Mouse (Mus musculus): ENCODE measurements around the gene Fam50b. TPM values are rescaled to one million over a fixed set of nuclear protein-coding genes. Genes with fewer than 3 reads are reported as not detected.

The Fam50b gene
- polyA plus RNA-seq, 1 experiment from 2014 or later, result 0.28 TPM

DNA sequence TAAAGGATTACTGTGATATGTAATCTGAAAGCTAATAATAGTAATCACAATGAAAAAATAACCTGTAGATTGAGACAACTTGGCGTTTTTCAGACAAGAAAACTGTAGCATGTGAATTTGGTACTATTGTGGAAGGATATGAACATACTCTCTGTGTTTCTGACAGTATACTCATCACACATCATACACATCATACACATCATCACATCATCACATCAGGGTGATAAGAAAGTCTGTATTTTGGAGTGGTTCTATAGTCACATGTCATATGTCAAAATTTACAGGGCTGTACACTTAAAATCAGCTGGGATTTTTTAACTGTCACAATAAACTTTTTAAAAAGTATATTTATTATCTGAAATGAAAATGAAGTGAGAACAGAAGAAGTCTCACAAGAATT lies 30.9 kb upstream of the Fam50b start:
- Histone ChIP-seq H3K4me1 (ENCODE audit: control insufficient read depth, insufficient read depth, low read length) (no peaks in the 10 kb centered on the region), H3K27ac (replicated peaks; ENCODE audit: low read depth, low read length) (no peak overlapping the region), H3K9ac (ENCODE audit: low read depth, low read length) (no peak overlapping the region), H3K4me2 (ENCODE audit: low read depth, low read length) (no peak overlapping the region), H3K36me3 (ENCODE audit: control insufficient read depth, insufficient read depth, low read length) (no peaks in the 10 kb centered on the region), H3K4me3 (ENCODE audit: low read depth, low read length) (no peak overlapping the region), H3K9me3 (ENCODE audit: control insufficient read depth, low read length) (no peaks in the 10 kb centered on the region), H3K27me3 (replicated peaks; ENCODE audit: control insufficient read depth, insufficient read depth, low read length) (no peaks in the 10 kb centered on the region)
- 79% methylated on average over 1 of the region's 1 CpGs for WGBS
- DNase-seq (ENCODE audit: low spot score), result no peak
- ATAC-seq (ENCODE audit: low read depth), result no peak

DNA sequence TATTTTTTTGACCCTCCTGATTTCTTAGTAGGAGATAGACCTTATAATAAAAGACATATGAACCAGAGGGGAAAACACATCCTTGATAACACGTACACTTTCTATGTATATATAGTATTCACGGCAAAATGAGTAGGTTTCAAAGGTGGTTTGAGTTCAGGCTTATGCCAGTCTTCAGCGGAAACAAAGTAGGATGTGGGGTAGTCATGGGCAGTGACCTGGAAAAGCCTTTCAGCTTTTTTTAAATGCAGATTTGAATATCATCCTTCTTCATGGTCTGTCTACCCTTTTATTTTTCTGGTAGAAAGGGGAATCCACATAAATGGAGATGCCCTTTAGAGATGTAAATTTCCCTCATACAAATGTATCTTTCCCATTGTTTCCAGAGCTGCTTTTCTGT lies 29.8 kb upstream of the Fam50b start:
- Histone ChIP-seq H3K4me1 (ENCODE audit: control insufficient read depth, insufficient read depth, low read length) (0 out of 2 replicates have a peak, but pooled peaks cover 5% of the 10 kb centered on the region), H3K4me2 (ENCODE audit: low read depth, low read length) (no peak overlapping the region), H3K9ac (ENCODE audit: low read depth, low read length) (no peak overlapping the region), H3K36me3 (ENCODE audit: control insufficient read depth, insufficient read depth, low read length) (no peaks in the 10 kb centered on the region), H3K27me3 (replicated peaks; ENCODE audit: control insufficient read depth, insufficient read depth, low read length) (no peaks in the 10 kb centered on the region), H3K27ac (replicated peaks; ENCODE audit: low read depth, low read length) (no peak overlapping the region), H3K4me3 (ENCODE audit: low read depth, low read length) (no peak overlapping the region), H3K9me3 (ENCODE audit: control insufficient read depth, low read length) (no peaks in the 10 kb centered on the region)
- 84% methylated on average over 3 of the region's 3 CpGs for WGBS
- DNase-seq (ENCODE audit: low spot score) (no peak), ATAC-seq (ENCODE audit: low read depth) (no peak)

DNA sequence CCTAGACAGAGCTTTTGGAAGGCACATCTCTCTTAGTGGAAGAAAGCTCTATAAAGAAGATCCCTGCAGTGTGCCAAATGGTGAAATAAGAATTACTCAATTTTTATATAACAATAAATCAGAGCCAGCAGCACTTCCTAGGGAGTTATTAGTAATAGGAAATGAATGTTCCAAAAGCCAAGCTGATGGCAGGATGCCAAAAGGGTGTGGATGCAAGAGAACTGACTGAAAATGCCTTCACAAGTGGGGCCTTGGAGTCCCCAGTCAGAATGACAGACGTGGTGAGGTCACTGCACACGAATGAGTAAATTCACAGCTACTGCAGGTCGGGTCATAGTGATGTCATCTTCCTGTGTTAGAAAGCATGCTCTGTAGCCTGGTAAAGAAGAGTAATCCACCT lies 25.7 kb upstream of the Fam50b start:
- H3K9me3 ChIP-seq (ENCODE audit: control insufficient read depth, low read length), result no peaks in the 10 kb centered on the region
- no peaks in the 10 kb centered on the region for H3K36me3 ChIP-seq (ENCODE audit: control insufficient read depth, insufficient read depth, low read length)
- no peak overlapping the region for H3K4me2 ChIP-seq (ENCODE audit: low read depth, low read length)
- H3K27ac ChIP-seq (replicated peaks; ENCODE audit: low read depth, low read length), result peak overlapping the region; percentile 41; the same call in 1 of the 2 replicates
- 36% methylated on average over 3 of the region's 3 CpGs for WGBS
- DNase-seq (ENCODE audit: low spot score) (peak; percentile 93), ATAC-seq (ENCODE audit: low read depth) (no peak)
- no peak overlapping the region for H3K4me3 ChIP-seq (ENCODE audit: low read depth, low read length)
- H3K4me1 ChIP-seq (ENCODE audit: control insufficient read depth, insufficient read depth, low read length), result 0 out of 2 replicates have a peak, but pooled peaks cover 5% of the 10 kb centered on the region
- H3K27me3 ChIP-seq (replicated peaks; ENCODE audit: control insufficient read depth, insufficient read depth, low read length), result no peaks in the 10 kb centered on the region
- no peak overlapping the region for H3K9ac ChIP-seq (ENCODE audit: low read depth, low read length)

DNA sequence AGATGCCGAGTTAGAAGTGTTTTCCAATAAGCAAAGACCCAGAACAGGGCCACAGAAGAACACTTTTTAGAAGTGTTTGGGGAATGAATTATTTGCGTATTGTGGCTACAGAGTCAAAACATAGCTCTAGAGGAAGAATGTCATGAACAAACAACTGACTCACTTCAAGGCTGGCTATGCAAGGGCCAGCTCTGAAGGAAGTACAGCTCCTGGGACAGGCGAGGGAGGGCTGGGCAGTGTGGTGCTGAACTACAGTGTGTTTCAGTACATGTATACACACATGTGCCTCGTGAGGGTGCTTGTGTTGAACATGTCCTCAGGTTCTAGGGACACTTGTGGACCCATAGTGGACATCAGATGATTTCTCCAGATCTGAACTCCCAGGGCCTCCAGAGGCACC lies 25.1 kb upstream of the Fam50b start:
- Histone ChIP-seq H3K9me3 (ENCODE audit: control insufficient read depth, low read length) (no peaks in the 10 kb centered on the region), H3K4me2 (ENCODE audit: low read depth, low read length) (no peak overlapping the region), H3K4me3 (ENCODE audit: low read depth, low read length) (no peak overlapping the region), H3K9ac (ENCODE audit: low read depth, low read length) (no peak overlapping the region), H3K27me3 (replicated peaks; ENCODE audit: control insufficient read depth, insufficient read depth, low read length) (no peaks in the 10 kb centered on the region), H3K36me3 (ENCODE audit: control insufficient read depth, insufficient read depth, low read length) (no peaks in the 10 kb centered on the region), H3K27ac (replicated peaks; ENCODE audit: low read depth, low read length) (peak overlapping the region; percentile 41; the same call in 1 of the 2 replicates), H3K4me1 (ENCODE audit: control insufficient read depth, insufficient read depth, low read length) (0 out of 2 replicates have a peak, but pooled peaks cover 5% of the 10 kb centered on the region)
- no peak for DNase-seq (ENCODE audit: low spot score)
- no peak for ATAC-seq (ENCODE audit: low read depth)
- 91% methylated on average over 4 of the region's 4 CpGs for WGBS

DNA sequence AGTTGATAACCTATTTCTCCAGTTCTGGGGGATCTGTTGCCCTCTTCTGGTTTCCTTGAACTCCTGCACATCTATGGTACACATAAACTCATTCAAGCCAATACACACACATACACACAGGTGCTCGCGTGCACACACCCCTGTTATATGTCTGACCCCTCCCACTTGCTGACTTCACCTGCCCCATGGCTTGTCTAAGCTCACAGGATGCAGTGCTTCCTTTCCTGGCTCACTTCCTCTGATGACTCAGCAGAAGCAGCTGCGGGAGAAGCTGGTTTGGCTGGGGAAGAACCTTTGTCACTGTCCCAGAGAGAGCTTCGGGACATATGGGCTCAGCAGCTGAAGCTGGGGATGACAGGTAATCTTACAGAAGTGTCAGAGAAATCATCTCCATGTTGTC lies 23.2 kb upstream of the Fam50b start:
- DNase-seq (ENCODE audit: low spot score) (no peak), ATAC-seq (ENCODE audit: low read depth) (no peak)
- Histone ChIP-seq H3K4me3 (ENCODE audit: low read depth, low read length) (no peak overlapping the region), H3K4me2 (ENCODE audit: low read depth, low read length) (no peak overlapping the region), H3K27ac (replicated peaks; ENCODE audit: low read depth, low read length) (no peak overlapping the region), H3K9me3 (ENCODE audit: control insufficient read depth, low read length) (no peaks in the 10 kb centered on the region), H3K36me3 (ENCODE audit: control insufficient read depth, insufficient read depth, low read length) (no peaks in the 10 kb centered on the region), H3K9ac (ENCODE audit: low read depth, low read length) (no peak overlapping the region), H3K4me1 (ENCODE audit: control insufficient read depth, insufficient read depth, low read length) (0 out of 2 replicates have a peak, but pooled peaks cover 5% of the 10 kb centered on the region), H3K27me3 (replicated peaks; ENCODE audit: control insufficient read depth, insufficient read depth, low read length) (no peaks in the 10 kb centered on the region)
- WGBS, result 80% methylated on average over 4 of the region's 4 CpGs

DNA sequence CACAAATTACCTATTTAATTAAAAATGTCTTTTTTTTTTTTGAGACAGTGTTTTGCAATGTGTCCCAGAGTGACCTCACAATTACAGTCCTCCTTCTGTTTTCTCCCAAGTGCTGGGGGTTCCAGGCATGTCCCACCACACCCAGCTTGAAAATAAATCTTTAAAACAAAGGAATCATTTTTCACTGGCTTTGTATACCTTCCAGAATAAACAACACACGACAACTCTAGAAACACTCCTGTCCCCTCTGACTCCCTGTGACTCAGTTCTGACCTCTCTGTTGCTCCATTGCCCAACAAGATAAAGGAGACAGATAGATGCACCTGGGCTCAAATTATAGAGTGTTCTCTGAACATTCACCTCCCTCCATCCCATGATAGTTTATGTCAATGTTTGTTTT lies 21.8 kb upstream of the Fam50b start:
- H3K27me3 ChIP-seq (replicated peaks; ENCODE audit: control insufficient read depth, insufficient read depth, low read length), result no peaks in the 10 kb centered on the region
- 0 out of 2 replicates have a peak, but pooled peaks cover 5% of the 10 kb centered on the region for H3K4me1 ChIP-seq (ENCODE audit: control insufficient read depth, insufficient read depth, low read length)
- no peak overlapping the region for H3K9ac ChIP-seq (ENCODE audit: low read depth, low read length)
- H3K9me3 ChIP-seq (ENCODE audit: control insufficient read depth, low read length), result no peaks in the 10 kb centered on the region
- no peak overlapping the region for H3K4me2 ChIP-seq (ENCODE audit: low read depth, low read length)
- 39% methylated on average over 1 of the region's 1 CpGs for WGBS
- DNase-seq (ENCODE audit: low spot score) (no peak), ATAC-seq (ENCODE audit: low read depth) (no peak)
- no peaks in the 10 kb centered on the region for H3K36me3 ChIP-seq (ENCODE audit: control insufficient read depth, insufficient read depth, low read length)
- H3K4me3 ChIP-seq (ENCODE audit: low read depth, low read length), result no peak overlapping the region
- no peak overlapping the region for H3K27ac ChIP-seq (replicated peaks; ENCODE audit: low read depth, low read length)

DNA sequence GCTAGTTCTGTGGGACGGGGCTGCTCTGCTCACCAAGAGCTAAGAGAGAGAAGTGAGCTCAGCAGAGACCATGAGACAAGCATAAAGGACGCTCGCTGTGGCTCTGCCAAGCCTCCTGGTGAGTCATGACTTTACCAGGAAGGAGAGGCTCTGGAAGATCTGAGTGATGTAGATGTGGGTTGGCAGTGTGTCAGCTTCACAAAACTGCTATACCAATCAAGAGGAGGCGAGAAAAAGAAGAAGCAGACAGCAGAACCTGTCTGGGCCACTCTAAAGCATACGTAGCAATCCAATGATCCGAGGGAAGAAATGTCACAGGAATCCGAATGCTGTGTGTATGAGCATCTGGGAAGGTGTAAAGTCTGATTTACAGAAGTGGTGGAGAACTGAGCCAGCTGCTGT lies 19.2 kb upstream of the Fam50b start:
- H3K4me3 ChIP-seq (ENCODE audit: low read depth, low read length), result no peak overlapping the region
- no peak for ATAC-seq (ENCODE audit: low read depth)
- H3K9ac ChIP-seq (ENCODE audit: low read depth, low read length), result no peak overlapping the region
- WGBS, result 63% methylated on average over 7 of the region's 7 CpGs
- no peaks in the 10 kb centered on the region for H3K4me1 ChIP-seq (ENCODE audit: control insufficient read depth, insufficient read depth, low read length)
- no peak overlapping the region for H3K4me2 ChIP-seq (ENCODE audit: low read depth, low read length)
- H3K27me3 ChIP-seq (replicated peaks; ENCODE audit: control insufficient read depth, insufficient read depth, low read length), result no peaks in the 10 kb centered on the region
- no peaks in the 10 kb centered on the region for H3K36me3 ChIP-seq (ENCODE audit: control insufficient read depth, insufficient read depth, low read length)
- DNase-seq (ENCODE audit: low spot score), result peak; percentile 57
- no peak overlapping the region for H3K27ac ChIP-seq (replicated peaks; ENCODE audit: low read depth, low read length)
- no peaks in the 10 kb centered on the region for H3K9me3 ChIP-seq (ENCODE audit: control insufficient read depth, low read length)

DNA sequence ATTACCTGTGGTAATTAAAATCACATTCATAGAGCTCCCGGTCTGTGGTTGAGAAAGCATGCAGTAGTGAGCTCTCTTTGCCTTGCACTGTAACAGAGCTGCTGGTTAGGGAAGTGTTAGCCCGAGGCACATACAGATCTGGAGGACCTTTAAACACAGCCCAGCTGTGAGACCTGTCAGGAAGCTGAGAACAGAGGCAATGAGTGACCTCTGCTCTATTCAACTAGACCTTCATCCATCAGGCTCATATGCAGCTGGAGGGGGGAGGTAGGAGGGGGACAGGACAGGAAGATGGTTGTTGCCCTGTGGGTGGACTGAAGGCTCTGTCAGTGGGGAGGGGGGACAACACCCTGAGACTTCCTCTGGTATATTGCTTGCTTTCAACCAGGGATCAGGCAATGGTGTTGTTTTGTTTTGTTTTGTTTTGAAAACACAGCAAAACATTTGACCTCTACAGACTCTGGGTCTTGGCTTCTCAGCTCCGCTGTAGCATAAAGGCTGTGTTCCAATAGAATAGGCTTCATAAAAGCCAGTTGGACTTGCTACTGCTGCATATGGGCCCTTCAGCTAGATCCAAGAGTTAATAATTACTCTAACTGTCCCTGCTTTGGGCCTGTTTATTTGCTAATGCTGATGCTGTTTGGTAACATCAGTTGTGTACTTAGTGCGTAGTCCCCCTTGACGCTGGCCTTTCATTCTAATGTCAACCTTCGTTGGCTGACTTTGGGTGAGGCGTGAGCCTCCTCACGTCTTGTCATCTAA lies 9.6 kb upstream of the Fam50b start:
- Histone ChIP-seq H3K4me1 (ENCODE audit: control insufficient read depth, insufficient read depth, low read length) (peaks cover 27% of the 10 kb centered on the region), H3K27me3 (replicated peaks; ENCODE audit: control insufficient read depth, insufficient read depth, low read length) (no peaks in the 10 kb centered on the region), H3K9ac (ENCODE audit: low read depth, low read length) (no peak overlapping the region), H3K9me3 (ENCODE audit: control insufficient read depth, low read length) (no peaks in the 10 kb centered on the region), H3K27ac (replicated peaks; ENCODE audit: low read depth, low read length) (peak overlapping the region; percentile 15; the same call in 1 of the 2 replicates), H3K4me2 (ENCODE audit: low read depth, low read length) (no peak overlapping the region), H3K36me3 (ENCODE audit: control insufficient read depth, insufficient read depth, low read length) (no peaks in the 10 kb centered on the region), H3K4me3 (ENCODE audit: low read depth, low read length) (no peak overlapping the region)
- ATAC-seq (ENCODE audit: low read depth), result peak; percentile 68
- 50% methylated on average over 8 of the region's 8 CpGs for WGBS
- peak; percentile 61 for DNase-seq (ENCODE audit: low spot score)

Data from embryonic facial prominence, embryonic 14.5 days (tissue).